Mouse (Mus musculus): Measurements from ENCODE around the gene Stab2. TPM values are rescaled to one million over a fixed set of nuclear protein-coding genes. Genes with fewer than 3 reads are reported as not detected.

The Stab2 gene
- polyA plus RNA-seq, 2 experiments = 10.8 to 17.9 TPM

- no peaks in the 10 kb centered on the region for H3K27me3 ChIP-seq (ENCODE audit: control insufficient read depth, insufficient read depth, low read length)
- DNase-seq (ENCODE audit: low read depth in 3 of 3, low spot score in 3 of 3) (no peak), ATAC-seq (ENCODE audit: insufficient read depth) (no peak)
- H3K4me3 ChIP-seq (ENCODE audit: insufficient read depth in 1 of 2, low read depth in 2 of 2, low read length in 2 of 2) = no peak overlapping the region
- no peak for TF ChIP-seq CTCF (IDR thresholded peaks at IDR 0.05; ENCODE audit: low read depth)
- TF ChIP-seq EP300 (IDR thresholded peaks at IDR 0.05; ENCODE audit: low read depth) = no peak
- no peaks in the 10 kb centered on the region for H3K36me3 ChIP-seq (replicated peaks; ENCODE audit: control insufficient read depth, insufficient read depth, low read depth)
- no peak overlapping the region for H3K9ac ChIP-seq (replicated peaks)
- H3K4me1 ChIP-seq (replicated peaks; ENCODE audit: control insufficient read depth in 2 of 2, insufficient read depth in 2 of 2, low read length in 1 of 2) = no peaks in the 10 kb centered on the region
- H3K9me3 ChIP-seq (ENCODE audit: control insufficient read depth, low read length) = no peaks in the 10 kb centered on the region
- no peak overlapping the region for H3K27ac ChIP-seq
- H3K4me2 ChIP-seq (ENCODE audit: low read depth) = no peak overlapping the region
Observed at GRCm38 (mm10) chr10:86915595-86915994, 92.2 kb downstream of the Stab2 start.

GRCm38 (mm10) chr10:86908562-86908961 is 99.3 kb downstream of the Stab2 start:
- no peak overlapping the region for H3K27ac ChIP-seq
- no peaks in the 10 kb centered on the region for H3K4me1 ChIP-seq (replicated peaks; ENCODE audit: control insufficient read depth in 2 of 2, insufficient read depth in 2 of 2, low read length in 1 of 2)
- no peaks in the 10 kb centered on the region for H3K27me3 ChIP-seq (ENCODE audit: control insufficient read depth, insufficient read depth, low read length)
- WGBS (ENCODE audit: insufficient replicate concordance) = 79% methylated on average over 18 of the region's 18 CpGs
- ATAC-seq (ENCODE audit: insufficient read depth) (no peak), DNase-seq (ENCODE audit: low read depth in 3 of 3, low spot score in 3 of 3) (no peak)
- no peak overlapping the region for H3K4me2 ChIP-seq (ENCODE audit: low read depth)
- no peak overlapping the region for H3K9ac ChIP-seq (replicated peaks)
- H3K9me3 ChIP-seq (ENCODE audit: control insufficient read depth, low read length) = no peaks in the 10 kb centered on the region
- H3K36me3 ChIP-seq (replicated peaks; ENCODE audit: control insufficient read depth, insufficient read depth, low read depth) = no peaks in the 10 kb centered on the region
- TF ChIP-seq EP300 (IDR thresholded peaks at IDR 0.05; ENCODE audit: low read depth) (no peak), CTCF (IDR thresholded peaks at IDR 0.05; ENCODE audit: low read depth) (no peak)
- H3K4me3 ChIP-seq (ENCODE audit: insufficient read depth in 1 of 2, low read depth in 2 of 2, low read length in 2 of 2) = no peak overlapping the region

- H3K27ac ChIP-seq = no peak overlapping the region
- H3K27me3 ChIP-seq (ENCODE audit: control insufficient read depth, insufficient read depth, low read length) = no peaks in the 10 kb centered on the region
- H3K36me3 ChIP-seq (replicated peaks; ENCODE audit: control insufficient read depth, insufficient read depth, low read depth) = no peaks in the 10 kb centered on the region
- 57% methylated on average over 6 of the region's 6 CpGs for WGBS (ENCODE audit: insufficient replicate concordance)
- no peaks in the 10 kb centered on the region for H3K9me3 ChIP-seq (ENCODE audit: control insufficient read depth, low read length)
- ATAC-seq (ENCODE audit: insufficient read depth) (no peak), DNase-seq (ENCODE audit: low read depth in 3 of 3, low spot score in 3 of 3) (no peak)
- H3K4me3 ChIP-seq (ENCODE audit: insufficient read depth in 1 of 2, low read depth in 2 of 2, low read length in 2 of 2) = no peak overlapping the region
- TF ChIP-seq CTCF (IDR thresholded peaks at IDR 0.05; ENCODE audit: low read depth) (no peak), EP300 (IDR thresholded peaks at IDR 0.05; ENCODE audit: low read depth) (no peak)
- no peak overlapping the region for H3K4me2 ChIP-seq (ENCODE audit: low read depth)
- H3K9ac ChIP-seq (replicated peaks) = no peak overlapping the region
- no peaks in the 10 kb centered on the region for H3K4me1 ChIP-seq (replicated peaks; ENCODE audit: control insufficient read depth in 2 of 2, insufficient read depth in 2 of 2, low read length in 1 of 2)
Observed at GRCm38 (mm10) chr10:86907043-86907442, 100.8 kb downstream of the Stab2 start.

- H3K27me3 ChIP-seq (ENCODE audit: control insufficient read depth, insufficient read depth, low read length) = no peaks in the 10 kb centered on the region
- no peak overlapping the region for H3K4me2 ChIP-seq (ENCODE audit: low read depth)
- H3K27ac ChIP-seq = no peak overlapping the region
- WGBS (ENCODE audit: insufficient replicate concordance) = 36% methylated on average over 2 of the region's 2 CpGs
- H3K9ac ChIP-seq (replicated peaks) = no peak overlapping the region
- no peak for TF ChIP-seq EP300 (IDR thresholded peaks at IDR 0.05; ENCODE audit: low read depth)
- no peak for TF ChIP-seq CTCF (IDR thresholded peaks at IDR 0.05; ENCODE audit: low read depth)
- no peaks in the 10 kb centered on the region for H3K4me1 ChIP-seq (replicated peaks; ENCODE audit: control insufficient read depth in 2 of 2, insufficient read depth in 2 of 2, low read length in 1 of 2)
- no peaks in the 10 kb centered on the region for H3K9me3 ChIP-seq (ENCODE audit: control insufficient read depth, low read length)
- no peaks in the 10 kb centered on the region for H3K36me3 ChIP-seq (replicated peaks; ENCODE audit: control insufficient read depth, insufficient read depth, low read depth)
- H3K4me3 ChIP-seq (ENCODE audit: insufficient read depth in 1 of 2, low read depth in 2 of 2, low read length in 2 of 2) = no peak overlapping the region
- DNase-seq (ENCODE audit: low read depth in 3 of 3, low spot score in 3 of 3) (no peak), ATAC-seq (ENCODE audit: insufficient read depth) (no peak)
Observed at GRCm38 (mm10) chr10:86895531-86895930, 112.3 kb downstream of the Stab2 start.

GRCm38 (mm10) chr10:86891066-86891465 is 116.8 kb downstream of the Stab2 start:
- Histone ChIP-seq H3K4me1 (replicated peaks; ENCODE audit: control insufficient read depth in 2 of 2, insufficient read depth in 2 of 2, low read length in 1 of 2) (0 out of 4 replicates have a peak, but pooled peaks cover 0 to 2% of the 10 kb centered on the region in 2 experiments), H3K9ac (replicated peaks) (no peak overlapping the region), H3K27ac (no peak overlapping the region), H3K27me3 (ENCODE audit: control insufficient read depth, insufficient read depth, low read length) (no peaks in the 10 kb centered on the region), H3K36me3 (replicated peaks; ENCODE audit: control insufficient read depth, insufficient read depth, low read depth) (no peaks in the 10 kb centered on the region), H3K4me3 (ENCODE audit: insufficient read depth in 1 of 2, low read depth in 2 of 2, low read length in 2 of 2) (no peak overlapping the region), H3K9me3 (ENCODE audit: control insufficient read depth, low read length) (no peaks in the 10 kb centered on the region), H3K4me2 (ENCODE audit: low read depth) (no peak overlapping the region)
- DNase-seq (ENCODE audit: low read depth in 3 of 3, low spot score in 3 of 3) (no peak), ATAC-seq (ENCODE audit: insufficient read depth) (no peak)
- 69% methylated on average over 1 of the region's 1 CpGs for WGBS (ENCODE audit: insufficient replicate concordance)
- TF ChIP-seq EP300 (IDR thresholded peaks at IDR 0.05; ENCODE audit: low read depth) (no peak), CTCF (IDR thresholded peaks at IDR 0.05; ENCODE audit: low read depth) (no peak)
